Mouse (Mus musculus): ENCODE measurements around the gene Apc2.

GRCm38 (mm10) chr10:80356001-80356682 lies 60.4 kb downstream of the Apc2 start, which contains the start of gene Plk5:
- TF ChIP-seq CTCF (IDR thresholded peaks at IDR 0.05; ENCODE audit: insufficient read depth, low read length), result no peak
- no peak for TF ChIP-seq POLR2A (IDR thresholded peaks at IDR 0.05; ENCODE audit: borderline replicate concordance, extremely low read depth, low read depth, low read length)
